Mouse (Mus musculus) MEL (cell line): ENCODE results near the gene Gm13271. TPM values are rescaled to one million over a fixed set of nuclear protein-coding genes. Genes with fewer than 3 reads are reported as not detected.

Experiments used
- DNase-seq: peaks from one replicate; pipeline ENCODE4 v3.0.0; 2011; ENCODE audit warnings: low read depth, low spot score
- H3K27ac ChIP-seq: 2 replicates; pipeline ENCODE4 v1.5.1; 2012; ENCODE audit warnings: low read depth, mild to moderate bottlenecking, control low read depth, low read length, moderate library complexity; ENCODE audit not compliant: control insufficient read depth
- H3K27me3 ChIP-seq, 2 experiments: fragments of 150-350 bp in 1 of 2; sonication (generic) in 1 of 2; 2 replicates each; pipeline ENCODE4 v1.6.1; 2012; ENCODE audit warnings: low read length in 2 of 2, mild to moderate bottlenecking in 2 of 2, improper control_type of control experiment in 1 of 2, moderate library complexity in 1 of 2; ENCODE audit not compliant: insufficient read depth in 2 of 2, control insufficient read depth in 1 of 2
- H3K36me3 ChIP-seq, 2 experiments: 2 replicates each; pipeline ENCODE4 v1.6.1; 2012 to 2014; ENCODE audit warnings: low read length in 2 of 2, improper control_type of control experiment in 1 of 2, inconsistent platforms in 1 of 2, mild to moderate bottlenecking in 1 of 2; ENCODE audit not compliant: insufficient read depth in 2 of 2, control insufficient read depth in 1 of 2
- H3K4me1 ChIP-seq, 2 experiments: fragments of 150-350 bp in 1 of 2; sonication (generic) in 1 of 2; 2 replicates each; pipeline ENCODE4 v1.6.1; 2012; ENCODE audit warnings: low read length in 2 of 2, improper control_type of control experiment in 1 of 2, mild to moderate bottlenecking in 1 of 2; ENCODE audit not compliant: insufficient read depth in 2 of 2, control insufficient read depth in 1 of 2
- H3K4me3 ChIP-seq, 2 experiments: fragments of 150-350 bp in 1 of 2; sonication (generic) in 1 of 2; 2 replicates each; pipeline ENCODE4 v1.5.1; 2012; ENCODE audit warnings: low read depth in 2 of 2, low read length in 2 of 2, mild to moderate bottlenecking in 2 of 2, moderate library complexity in 2 of 2, control low read depth in 1 of 2, improper control_type of control experiment in 1 of 2; ENCODE audit not compliant: control insufficient read depth in 1 of 2, insufficient read depth in 1 of 2
- H3K79me2 ChIP-seq: 2 replicates; pipeline ENCODE4 v1.6.1; 2012; ENCODE audit warnings: mild to moderate bottlenecking, low read length, moderate library complexity; ENCODE audit not compliant: control insufficient read depth, poor library complexity, insufficient read depth
- H3K9ac ChIP-seq: 2 replicates; pipeline ENCODE4 v1.6.1; 2012; ENCODE audit warnings: low read depth, mild to moderate bottlenecking, control low read depth, low read length, moderate library complexity; ENCODE audit not compliant: control insufficient read depth, poor library complexity, severe bottlenecking
- H3K9me3 ChIP-seq: fragments of 150-350 bp; sonication (generic); replicated peaks from 2 replicates; pipeline ENCODE4 v1.6.1; 2012; ENCODE audit warnings: mild to moderate bottlenecking, low read length, improper control_type of control experiment, moderate library complexity; ENCODE audit not compliant: insufficient read depth
- BHLHE40 ChIP-seq: IDR thresholded peaks from 2 replicates; pipeline ENCODE4 v1.6.1; 2012; ENCODE audit warnings: low read depth, mild to moderate bottlenecking, inconsistent platforms, low read length, improper control_type of control experiment, borderline replicate concordance
- CHD2 ChIP-seq: IDR thresholded peaks from 2 replicates; pipeline ENCODE4 v1.6.1; 2011; ENCODE audit warnings: low read length, improper control_type of control experiment
- CTCF ChIP-seq, 3 experiments: IDR thresholded peaks in 2 of 3; conservative IDR thresholded peaks in 1 of 3; 2 replicates each; pipeline ENCODE4 v1.5.1; 2011 to 2012; ENCODE audit warnings: low read length in 3 of 3, low read depth in 2 of 3, mild to moderate bottlenecking in 2 of 3, improper control_type of control experiment in 1 of 3, inconsistent platforms in 1 of 3, mixed read lengths in 1 of 3, moderate library complexity in 1 of 3; ENCODE audit not compliant: control insufficient read depth in 1 of 3, insufficient read depth in 1 of 3, poor library complexity in 1 of 3, severe bottlenecking in 1 of 3
- ELF1 ChIP-seq: IDR thresholded peaks from 2 replicates; pipeline ENCODE4 v1.6.1; 2014; ENCODE audit warnings: low read depth, mild to moderate bottlenecking, inconsistent platforms, low read length, improper control_type of control experiment, moderate library complexity
- EP300 ChIP-seq, 2 experiments: IDR thresholded peaks; 2 replicates each; pipeline ENCODE4 v1.6.1; 2011; ENCODE audit warnings: improper control_type of control experiment in 2 of 2, low read length in 2 of 2, low read depth in 1 of 2, mild to moderate bottlenecking in 1 of 2
- HCFC1 ChIP-seq: IDR thresholded peaks from 2 replicates; pipeline ENCODE4 v1.6.1; 2012; ENCODE audit warnings: low read depth, mild to moderate bottlenecking, inconsistent platforms, low read length, improper control_type of control experiment, moderate library complexity
- KAT2A ChIP-seq: conservative IDR thresholded peaks from 2 replicates; pipeline ENCODE4 v1.6.1; 2012; ENCODE audit warnings: low read depth, low read length, improper control_type of control experiment, inconsistent platforms
- MAX ChIP-seq: IDR thresholded peaks from 2 replicates; pipeline ENCODE4 v1.6.1; 2011; ENCODE audit warnings: low read length, improper control_type of control experiment
- MAZ ChIP-seq: IDR thresholded peaks from 2 replicates; pipeline ENCODE4 v1.6.1; 2012; ENCODE audit warnings: low read depth, mild to moderate bottlenecking, inconsistent platforms, low read length, improper control_type of control experiment
- MEF2A ChIP-seq: IDR thresholded peaks from 2 replicates; pipeline ENCODE4 v1.6.1; 2014; ENCODE audit warnings: low read depth, mild to moderate bottlenecking, inconsistent platforms, low read length, improper control_type of control experiment; ENCODE audit not compliant: poor library complexity, insufficient replicate concordance, severe bottlenecking; ENCODE audit errors: extremely low read depth
- MXI1 ChIP-seq: IDR thresholded peaks from 2 replicates; pipeline ENCODE4 v1.6.1; 2011; ENCODE audit warnings: mild to moderate bottlenecking, low read depth, low read length, improper control_type of control experiment
- POLR2AphosphoS2 ChIP-seq: IDR thresholded peaks from 2 replicates; pipeline ENCODE4 v1.6.1; 2011; ENCODE audit warnings: low read length, improper control_type of control experiment
- POLR2AphosphoS5 ChIP-seq: IDR thresholded peaks from 2 replicates; pipeline ENCODE4 v1.6.1; 2012; ENCODE audit warnings: low read depth, borderline replicate concordance, mild to moderate bottlenecking, inconsistent platforms, low read length, moderate library complexity, mixed read lengths
- RAD21 ChIP-seq: IDR thresholded peaks from 2 replicates; pipeline ENCODE4 v1.6.1; 2011; ENCODE audit warnings: mild to moderate bottlenecking, low read depth, low read length, improper control_type of control experiment
- SMC3 ChIP-seq: IDR thresholded peaks from 2 replicates; pipeline ENCODE4 v1.6.1; 2011; ENCODE audit warnings: low read depth, low read length, improper control_type of control experiment
- TBP ChIP-seq: IDR thresholded peaks from 2 replicates; pipeline ENCODE4 v1.8.0; 2011; ENCODE audit warnings: low read depth, low read length, improper control_type of control experiment
- TCF12 ChIP-seq: IDR thresholded peaks from 2 replicates; pipeline ENCODE4 v1.6.1; 2014; ENCODE audit warnings: low read depth, mild to moderate bottlenecking, inconsistent platforms, low read length, improper control_type of control experiment, moderate library complexity
- USF1 ChIP-seq: IDR thresholded peaks from 2 replicates; pipeline ENCODE4 v1.6.1; 2014; ENCODE audit warnings: low read depth, mild to moderate bottlenecking, inconsistent platforms, low read length, improper control_type of control experiment, moderate library complexity
- ZMIZ1 ChIP-seq: IDR thresholded peaks from 2 replicates; pipeline ENCODE4 v1.6.1; 2012; ENCODE audit warnings: low read depth, mild to moderate bottlenecking, inconsistent platforms, low read length, improper control_type of control experiment, moderate library complexity
- polyA plus RNA-seq, 2 experiments: library from polyadenylated mRNA; stranded (reverse) in 1 of 2; unstranded in 1 of 2; fragments of >175 nt in 1 of 2; fragments of >200 nt in 1 of 2; gene quantifications; 2 replicates each; pipeline versions ENCODE4 v1.2.1 to v1.2.4; 2012; ENCODE audit warnings: low replicate concordance in 2 of 2, low read depth in 1 of 2; ENCODE audit not compliant: insufficient read length in 2 of 2, insufficient read depth in 1 of 2, missing spikeins in 1 of 2
- total RNA-seq: library from RNA; depleted of rRNA; stranded (reverse); fragments of 300-350 nt; gene quantifications from 2 replicates; pipeline ENCODE4 v1.2.3, GENCODE M21; 2012

Gm13271 gene
- total and polyA plus RNA-seq, 3 experiments, result not detected

GRCm38 (mm10) chr4:88739036-88739435 lies 15.6 kb upstream of the Gm13271 start:
- Histone ChIP-seq H3K9me3 (no peaks in the 10 kb centered on the region), H3K36me3 (no peaks in the 10 kb centered on the region), H3K4me3 (no peak overlapping the region), H3K9ac (no peak overlapping the region), H3K4me1 (no peaks in the 10 kb centered on the region), H3K27me3 (peaks cover 9 to 10% of the 10 kb centered on the region in 2 experiments), H3K27ac (no peak overlapping the region), H3K79me2 (no peaks in the 10 kb centered on the region)
- TF ChIP-seq HCFC1, result no peak
- DNase-seq, result no peak

DNA sequence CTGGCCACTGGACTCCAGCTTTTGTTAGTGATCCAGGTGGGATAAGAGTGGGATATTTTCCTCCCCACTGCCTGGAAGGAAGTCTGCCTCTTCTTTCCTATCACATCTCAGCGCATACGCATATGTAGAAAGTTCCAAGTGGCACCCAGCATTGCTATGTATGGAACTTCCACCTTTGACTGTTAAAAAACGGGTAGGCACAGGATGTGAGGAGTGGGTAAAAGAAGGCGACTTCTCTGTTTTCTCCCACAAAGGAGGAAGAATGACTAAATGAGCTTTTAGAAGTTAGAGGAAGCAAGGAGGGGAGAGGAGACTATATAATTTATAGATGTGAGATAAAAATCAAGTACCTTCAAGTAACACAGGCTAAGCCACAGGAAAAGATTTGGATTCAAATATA lies 13.2 kb upstream of the Gm13271 start:
- Histone ChIP-seq H3K79me2 (no peaks in the 10 kb centered on the region), H3K27ac (no peak overlapping the region), H3K4me1 (no peaks in the 10 kb centered on the region), H3K9me3 (no peaks in the 10 kb centered on the region), H3K9ac (no peak overlapping the region), H3K36me3 (no peaks in the 10 kb centered on the region), H3K4me3 (no peak overlapping the region), H3K27me3 (peaks cover 4 to 8% of the 10 kb centered on the region in 2 experiments; a peak in 3 of 4 replicates)
- DNase-seq, result no peak
- TF ChIP-seq POLR2AphosphoS5, result no peak
- no peak for TF ChIP-seq ZMIZ1
- TF ChIP-seq CHD2, result no peak
- TF ChIP-seq USF1, result no peak
- TF ChIP-seq MAX, result no peak
- no peak for TF ChIP-seq KAT2A
- TF ChIP-seq MXI1, result no peak

GRCm38 (mm10) chr4:88742771-88743371 lies 11.8 kb upstream of the Gm13271 start:
- Histone ChIP-seq H3K79me2 (no peaks in the 10 kb centered on the region), H3K27me3 (peaks cover 3 to 5% of the 10 kb centered on the region in 2 experiments; a peak in 3 of 4 replicates), H3K9ac (no peak overlapping the region), H3K27ac (no peak overlapping the region), H3K9me3 (no peaks in the 10 kb centered on the region), H3K4me1 (no peaks in the 10 kb centered on the region), H3K4me3 (no peak overlapping the region), H3K36me3 (no peaks in the 10 kb centered on the region)
- TF ChIP-seq CTCF (IDR thresholded peaks at IDR 0.05 in 2 of 3, conservative IDR thresholded peaks at IDR 0.05 in 1 of 3; ENCODE audit: control insufficient read depth in 1 of 3, insufficient read depth in 1 of 3, low read depth in 2 of 3, low read length in 3 of 3, poor library complexity in 1 of 3, severe bottlenecking in 1 of 3) (peak in 1 of 3 experiments; percentile 39; a peak in 2 of 6 replicates), SMC3 (peak; percentile 33; the same call in 1 of the 2 replicates), POLR2AphosphoS2 (no peak), MXI1 (no peak), MAZ (no peak), TCF12 (no peak), TBP (no peak), MEF2A (no peak), BHLHE40 (no peak), RAD21 (0 out of 2 replicates have a peak, but pooled peaks have one; percentile 1), EP300 (IDR thresholded peaks at IDR 0.05; ENCODE audit: low read depth in 1 of 2, low read length in 2 of 2) (no peak), ELF1 (no peak)
- DNase-seq, result no peak
